Mouse (Mus musculus): ENCODE data around the gene Myo1f. TPM values are rescaled to one million over a fixed set of nuclear protein-coding genes. Genes with fewer than 3 reads are reported as not detected.

Myo1f gene
- polyA plus RNA-seq, 1 experiment from 2014 or later = 1.6 TPM

DNA sequence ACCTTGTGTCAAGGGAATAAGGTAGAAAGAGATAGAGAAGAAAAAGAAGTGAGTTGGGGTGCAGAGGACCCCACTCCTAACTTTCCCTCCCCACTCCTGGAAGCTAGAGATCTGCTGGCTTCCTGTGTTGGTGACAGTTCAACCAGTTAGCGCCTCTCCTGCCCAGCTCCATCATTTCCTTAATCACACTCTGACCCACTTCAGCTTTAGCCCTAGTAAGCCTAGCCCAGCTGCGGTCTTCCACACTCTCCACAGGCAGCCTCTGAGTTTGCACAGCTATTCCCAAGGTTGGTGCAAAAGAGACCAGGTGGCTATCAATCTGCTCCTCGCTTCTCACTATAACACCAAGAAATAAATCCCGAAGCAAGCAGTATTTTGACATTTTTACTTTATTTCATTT, 15.6 kb upstream of the Myo1f start:
- Histone ChIP-seq H3K9me3 (no peaks in the 10 kb centered on the region), H3K27ac (replicated peaks) (no peak overlapping the region), H3K4me3 (no peak overlapping the region), H3K9ac (no peak overlapping the region), H3K36me3 (peaks cover 33% of the 10 kb centered on the region), H3K4me1 (replicated peaks) (no peaks in the 10 kb centered on the region), H3K27me3 (no peaks in the 10 kb centered on the region), H3K4me2 (no peak overlapping the region)
- no peak for ATAC-seq (ENCODE audit: low FRiP score, low read depth)
- WGBS = 94% methylated on average over 4 of the region's 4 CpGs

DNA sequence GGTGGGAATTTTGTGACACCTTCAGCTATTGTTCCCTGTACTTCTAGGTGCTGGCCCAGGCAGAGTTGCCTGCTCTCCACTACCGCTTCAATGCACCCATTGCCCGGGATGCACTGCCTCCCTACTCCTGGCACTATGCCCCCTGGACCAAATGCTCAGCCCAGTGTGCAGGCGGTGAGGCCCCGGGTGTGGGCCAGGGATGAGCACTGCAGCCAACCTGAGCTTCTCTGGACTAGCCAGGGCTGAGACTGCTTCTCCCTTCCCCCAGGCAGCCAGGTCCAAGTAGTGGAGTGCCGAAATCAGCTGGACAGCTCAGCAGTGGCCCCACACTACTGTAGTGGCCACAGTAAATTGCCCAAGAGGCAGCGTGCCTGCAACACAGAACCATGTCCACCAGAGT, 6.3 kb upstream of the Myo1f start:
- Histone ChIP-seq H3K36me3 (peaks cover 33% of the 10 kb centered on the region), H3K27ac (replicated peaks) (no peak overlapping the region), H3K4me1 (replicated peaks) (no peaks in the 10 kb centered on the region), H3K4me3 (no peak overlapping the region), H3K9ac (no peak overlapping the region), H3K9me3 (no peaks in the 10 kb centered on the region), H3K4me2 (no peak overlapping the region), H3K27me3 (no peaks in the 10 kb centered on the region)
- 96% methylated on average over 6 of the region's 6 CpGs for WGBS
- ATAC-seq (ENCODE audit: low FRiP score, low read depth) = 0 out of 2 replicates have a peak, but pooled peaks have one; percentile 8

- Histone ChIP-seq H3K9ac (no peak overlapping the region), H3K4me1 (replicated peaks) (no peaks in the 10 kb centered on the region), H3K36me3 (peaks cover 26% of the 10 kb centered on the region), H3K4me3 (no peak overlapping the region), H3K27ac (replicated peaks) (no peak overlapping the region), H3K9me3 (no peaks in the 10 kb centered on the region), H3K27me3 (no peaks in the 10 kb centered on the region), H3K4me2 (no peak overlapping the region)
- no peak for ATAC-seq (ENCODE audit: low FRiP score, low read depth)
- 83% methylated on average over 10 of the region's 10 CpGs for WGBS
Measured at GRCm38 (mm10) chr17:33550388-33550787, 5.1 kb upstream of the Myo1f start.

- H3K9ac ChIP-seq = no peak overlapping the region
- WGBS = 95% methylated on average over 4 of the region's 4 CpGs
- ATAC-seq (ENCODE audit: low FRiP score, low read depth) = no peak
Measured at GRCm38 (mm10) chr17:33552113-33552512, 3.4 kb upstream of the Myo1f start.

DNA sequence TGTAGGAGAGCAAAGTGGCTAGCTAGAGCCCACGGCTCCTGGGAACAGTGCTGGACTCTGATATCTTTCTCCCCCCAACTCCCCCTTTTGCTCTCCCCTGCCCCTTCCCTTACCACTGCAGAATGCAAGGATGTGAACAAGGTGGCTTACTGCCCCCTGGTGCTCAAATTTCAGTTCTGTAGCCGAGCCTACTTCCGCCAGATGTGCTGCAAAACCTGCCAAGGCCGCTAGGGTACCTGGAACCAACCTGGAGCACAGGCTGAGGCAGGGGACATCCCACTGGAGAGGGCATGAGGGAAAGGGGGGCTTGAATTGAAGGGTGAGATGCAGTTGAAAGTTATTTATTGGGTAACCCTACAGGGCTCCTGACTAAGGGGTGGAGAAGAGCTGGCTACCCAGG, 2.5 kb upstream of the Myo1f start:
- Histone ChIP-seq H3K4me1 (replicated peaks) (no peaks in the 10 kb centered on the region), H3K36me3 (peaks cover 25% of the 10 kb centered on the region), H3K9me3 (no peaks in the 10 kb centered on the region), H3K9ac (no peak overlapping the region), H3K27ac (replicated peaks) (no peak overlapping the region), H3K27me3 (no peaks in the 10 kb centered on the region), H3K4me2 (no peak overlapping the region), H3K4me3 (no peak overlapping the region)
- 0 out of 2 replicates have a peak, but pooled peaks have one; percentile 16 for ATAC-seq (ENCODE audit: low FRiP score, low read depth)
- WGBS = 46% methylated on average over 4 of the region's 4 CpGs

More at GRCm38 (mm10) chr17:33552113-33552512, 3.4 kb upstream of the Myo1f start:
- no peaks in the 10 kb centered on the region for H3K4me1 ChIP-seq (replicated peaks)
- H3K4me2 ChIP-seq = no peak overlapping the region
- no peak overlapping the region for H3K4me3 ChIP-seq
- H3K9me3 ChIP-seq = no peaks in the 10 kb centered on the region
- H3K27ac ChIP-seq (replicated peaks) = no peak overlapping the region
- no peaks in the 10 kb centered on the region for H3K27me3 ChIP-seq
- peaks cover 25% of the 10 kb centered on the region for H3K36me3 ChIP-seq

DNA sequence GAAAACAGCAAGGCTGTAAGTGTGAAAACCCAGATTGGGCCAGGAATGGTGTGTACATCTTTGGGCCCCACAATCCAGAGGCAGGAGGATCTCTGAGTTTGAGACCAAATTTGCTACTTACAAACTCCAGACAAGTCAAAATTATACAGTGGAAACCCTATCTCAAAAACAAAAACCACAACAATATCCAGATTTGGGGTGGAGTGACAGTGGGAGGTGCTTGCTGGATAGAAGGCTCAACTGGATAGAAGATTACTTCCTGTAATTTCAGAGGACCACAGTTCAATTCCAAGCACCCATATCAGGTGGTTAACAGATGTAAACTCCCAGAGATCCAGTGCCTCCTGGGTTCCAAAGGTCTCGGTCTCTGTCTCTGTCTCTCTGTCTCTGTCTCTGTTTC, 971 bp upstream of the Myo1f start:
- 95% methylated on average over 1 of the region's 1 CpGs for WGBS
- H3K27me3 ChIP-seq = no peaks in the 10 kb centered on the region
- H3K4me3 ChIP-seq = no peak overlapping the region
- H3K4me2 ChIP-seq = no peak overlapping the region
- no peaks in the 10 kb centered on the region for H3K4me1 ChIP-seq (replicated peaks)
- no peak for ATAC-seq (ENCODE audit: low FRiP score, low read depth)
- H3K27ac ChIP-seq (replicated peaks) = no peak overlapping the region
- no peak overlapping the region for H3K9ac ChIP-seq
- H3K36me3 ChIP-seq = peaks cover 16% of the 10 kb centered on the region
- H3K9me3 ChIP-seq = no peaks in the 10 kb centered on the region

DNA sequence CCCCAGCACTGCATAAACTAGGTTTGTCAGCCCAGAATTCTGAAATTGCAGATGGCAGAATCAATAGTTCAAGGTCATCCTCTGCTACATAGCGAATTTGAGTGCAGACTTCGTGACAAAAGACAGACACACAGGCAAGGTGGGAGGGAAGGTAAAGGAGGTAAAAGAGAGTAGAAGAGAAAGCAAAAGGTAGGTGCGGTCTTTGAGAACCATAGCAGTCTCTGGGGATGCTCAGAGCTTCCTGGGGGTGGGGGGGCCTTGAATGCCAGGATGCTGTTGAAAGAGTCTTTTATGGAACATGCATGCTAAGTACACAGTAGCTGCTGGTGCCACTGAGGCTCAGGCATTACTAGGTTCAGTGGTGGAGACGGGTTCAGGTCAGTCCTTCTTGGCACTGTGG, 2.4 kb downstream of the Myo1f start:
- H3K27ac ChIP-seq (replicated peaks) = no peak overlapping the region
- H3K9me3 ChIP-seq = no peaks in the 10 kb centered on the region
- ATAC-seq (ENCODE audit: low FRiP score, low read depth) = no peak
- H3K4me1 ChIP-seq (replicated peaks) = no peaks in the 10 kb centered on the region
- 0 out of 2 replicates have a peak, but pooled peaks cover 1% of the 10 kb centered on the region for H3K36me3 ChIP-seq
- 80% methylated on average over 4 of the region's 4 CpGs for WGBS
- H3K27me3 ChIP-seq = no peaks in the 10 kb centered on the region
- no peak overlapping the region for H3K9ac ChIP-seq
- no peak overlapping the region for H3K4me3 ChIP-seq
- no peak overlapping the region for H3K4me2 ChIP-seq

- Histone ChIP-seq H3K4me1 (replicated peaks) (no peaks in the 10 kb centered on the region), H3K4me2 (no peak overlapping the region), H3K4me3 (no peak overlapping the region), H3K27me3 (no peaks in the 10 kb centered on the region), H3K36me3 (no peaks in the 10 kb centered on the region), H3K27ac (replicated peaks) (no peak overlapping the region), H3K9ac (no peak overlapping the region), H3K9me3 (no peaks in the 10 kb centered on the region)
- no peak for ATAC-seq (ENCODE audit: low FRiP score, low read depth)
- 76% methylated on average over 2 of the region's 2 CpGs for WGBS
Measured at GRCm38 (mm10) chr17:33563527-33564076, 8.1 kb downstream of the Myo1f start.

DNA sequence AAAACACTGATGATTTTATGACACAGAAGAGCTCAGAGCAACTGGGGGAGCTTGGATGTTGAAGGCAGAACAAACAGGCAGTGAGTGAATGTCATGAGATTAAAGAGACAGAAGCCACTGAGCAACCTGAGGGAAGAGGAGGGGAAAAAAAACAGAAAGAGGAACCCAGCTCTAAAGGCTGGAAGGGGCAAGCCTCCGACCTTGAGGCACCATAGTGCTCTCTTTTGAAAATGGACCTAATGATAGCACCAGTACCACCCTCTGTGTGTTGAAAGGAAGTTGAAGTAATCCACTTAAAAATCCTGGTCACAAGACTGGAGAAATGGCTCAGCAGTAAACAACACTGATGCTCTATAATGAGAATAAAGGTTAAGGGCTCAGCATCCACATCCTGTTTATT, 9.1 kb downstream of the Myo1f start:
- Histone ChIP-seq H3K27ac (replicated peaks) (no peak overlapping the region), H3K36me3 (no peaks in the 10 kb centered on the region), H3K9me3 (no peaks in the 10 kb centered on the region), H3K4me3 (no peak overlapping the region), H3K4me2 (no peak overlapping the region), H3K9ac (no peak overlapping the region), H3K4me1 (replicated peaks) (no peaks in the 10 kb centered on the region), H3K27me3 (no peaks in the 10 kb centered on the region)
- WGBS = 69% methylated on average over 1 of the region's 1 CpGs
- ATAC-seq (ENCODE audit: low FRiP score, low read depth) = no peak

- no peaks in the 10 kb centered on the region for H3K9me3 ChIP-seq
- no peak overlapping the region for H3K4me2 ChIP-seq
- no peak for ATAC-seq (ENCODE audit: low FRiP score, low read depth)
- 81% methylated on average over 2 of the region's 2 CpGs for WGBS
- no peaks in the 10 kb centered on the region for H3K4me1 ChIP-seq (replicated peaks)
- H3K27me3 ChIP-seq = no peaks in the 10 kb centered on the region
- no peak overlapping the region for H3K4me3 ChIP-seq
- H3K9ac ChIP-seq = no peak overlapping the region
- H3K27ac ChIP-seq (replicated peaks) = no peak overlapping the region
- H3K36me3 ChIP-seq = no peaks in the 10 kb centered on the region
Measured at GRCm38 (mm10) chr17:33566182-33566581, 10.7 kb downstream of the Myo1f start.

DNA sequence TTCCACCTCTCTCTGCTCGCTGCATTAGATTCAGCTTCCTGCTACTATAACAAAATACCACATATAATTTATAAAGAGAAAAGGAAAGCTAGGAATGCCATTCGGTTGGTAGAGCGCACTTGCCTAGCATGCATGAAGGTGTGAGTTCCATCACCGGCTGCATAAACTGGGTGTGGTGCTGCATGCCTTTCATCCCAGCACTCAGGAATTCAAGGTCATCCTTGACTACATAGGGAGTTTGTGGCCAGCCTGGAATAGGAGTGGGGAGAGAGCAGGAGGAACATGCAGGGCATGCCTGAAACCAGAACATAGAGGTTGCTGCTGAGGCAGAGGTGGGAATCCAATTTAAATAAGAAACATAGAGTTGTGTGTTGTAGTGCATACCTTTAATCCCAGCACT, 28.6 kb downstream of the Myo1f start:
- Histone ChIP-seq H3K27ac (replicated peaks) (no peak overlapping the region), H3K36me3 (no peaks in the 10 kb centered on the region), H3K27me3 (no peaks in the 10 kb centered on the region), H3K4me2 (no peak overlapping the region), H3K9ac (no peak overlapping the region), H3K9me3 (no peaks in the 10 kb centered on the region), H3K4me3 (no peak overlapping the region), H3K4me1 (replicated peaks) (no peaks in the 10 kb centered on the region)
- WGBS = 88% methylated on average over 4 of the region's 4 CpGs
- ATAC-seq (ENCODE audit: low FRiP score, low read depth) = no peak

DNA sequence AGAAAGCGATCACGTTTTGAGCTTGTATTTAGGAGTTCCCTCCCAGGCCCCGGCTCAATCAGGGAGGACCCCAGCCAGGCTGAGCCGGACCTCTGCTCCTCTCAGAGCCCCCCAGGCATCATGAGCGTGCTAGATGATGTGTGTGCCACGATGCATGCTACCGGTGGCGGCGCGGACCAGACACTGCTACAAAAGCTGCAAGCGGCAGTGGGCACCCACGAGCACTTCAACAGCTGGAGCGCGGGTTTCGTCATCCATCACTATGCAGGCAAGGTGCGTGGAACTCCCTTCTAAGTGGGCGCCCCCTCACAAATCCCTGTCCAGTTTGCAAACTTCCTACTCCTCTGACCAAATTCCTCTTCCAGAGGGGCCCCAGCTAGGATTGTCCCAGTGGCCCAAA, 30.5 kb downstream of the Myo1f start:
- ATAC-seq (ENCODE audit: low FRiP score, low read depth) = no peak
- Histone ChIP-seq H3K9ac (no peak overlapping the region), H3K4me1 (replicated peaks) (no peaks in the 10 kb centered on the region), H3K4me3 (no peak overlapping the region), H3K27me3 (no peaks in the 10 kb centered on the region), H3K36me3 (no peaks in the 10 kb centered on the region), H3K9me3 (no peaks in the 10 kb centered on the region), H3K27ac (replicated peaks) (no peak overlapping the region), H3K4me2 (no peak overlapping the region)
- WGBS = 78% methylated on average over 17 of the region's 17 CpGs

DNA sequence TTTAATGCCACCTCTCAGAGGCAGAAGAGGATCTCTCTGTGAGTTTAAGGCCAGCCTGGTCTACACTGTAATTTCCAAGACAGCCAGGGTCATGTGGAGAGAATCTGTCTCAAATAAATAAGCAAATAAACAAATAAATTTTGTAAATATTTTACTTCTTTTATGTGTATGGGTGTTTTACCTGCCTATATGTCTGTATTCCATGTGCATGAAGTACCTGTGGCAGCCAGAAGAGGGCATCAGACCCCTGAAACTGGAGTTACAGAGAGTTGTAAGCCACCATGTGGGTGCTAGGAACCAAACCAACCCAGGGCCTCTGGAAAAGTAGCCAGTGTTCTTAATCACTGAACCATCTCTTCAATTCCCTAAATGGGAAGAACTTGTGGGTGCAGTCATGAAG, 41.8 kb downstream of the Myo1f start:
- Histone ChIP-seq H3K9ac (no peak overlapping the region), H3K4me3 (no peak overlapping the region), H3K27ac (replicated peaks) (no peak overlapping the region), H3K4me1 (replicated peaks) (no peaks in the 10 kb centered on the region), H3K36me3 (no peaks in the 10 kb centered on the region), H3K4me2 (no peak overlapping the region), H3K9me3 (no peaks in the 10 kb centered on the region), H3K27me3 (no peaks in the 10 kb centered on the region)
- no peak for ATAC-seq (ENCODE audit: low FRiP score, low read depth)
